Mouse (Mus musculus): ENCODE results near the gene A630095N17Rik. TPM values are rescaled to one million over a fixed set of nuclear protein-coding genes. Genes with fewer than 3 reads are reported as not detected.

The A630095N17Rik gene
- polyA plus RNA-seq, 2 experiments = not detected

- Histone ChIP-seq H3K9me3 (ENCODE audit: control insufficient read depth, low read length) (no peaks in the 10 kb centered on the region), H3K4me1 (ENCODE audit: control insufficient read depth, insufficient read depth, low read length) (peaks cover 13% of the 10 kb centered on the region), H3K36me3 (ENCODE audit: control insufficient read depth, insufficient read depth, low read length) (no peaks in the 10 kb centered on the region), H3K27ac (replicated peaks; ENCODE audit: low read depth, low read length) (no peak overlapping the region), H3K4me3 (replicated peaks; ENCODE audit: low read length) (no peak overlapping the region), H3K4me2 (replicated peaks; ENCODE audit: low read depth, low read length, severe bottlenecking) (no peak overlapping the region), H3K27me3 (ENCODE audit: control insufficient read depth, insufficient read depth, low read length) (peaks cover 32% of the 10 kb centered on the region), H3K9ac (ENCODE audit: low read depth, low read length, severe bottlenecking) (no peak overlapping the region)
- ATAC-seq (ENCODE audit: low FRiP score, low read depth) = no peak
- no peak for DNase-seq (ENCODE audit: low spot score)
- WGBS = 58% methylated on average over 3 of the region's 3 CpGs
- TF ChIP-seq POLR2A (IDR thresholded peaks at IDR 0.05; ENCODE audit: borderline replicate concordance, extremely low read depth, insufficient read depth, insufficient read length) = no peak
Measured at GRCm38 (mm10) chr1:75221538-75221937, 10.4 kb downstream of the A630095N17Rik start.

GRCm38 (mm10) chr1:75219531-75219930, 12.4 kb downstream of the A630095N17Rik start, which contains the start of gene Tuba4a:
TSS of gene Tuba4a (minus strand) at chr1:75219865.
- Histone ChIP-seq H3K4me2 (replicated peaks; ENCODE audit: low read depth, low read length, severe bottlenecking) (peak within 1 kb of the TSS; percentile 99), H3K4me3 (replicated peaks; ENCODE audit: low read length) (peak within 1 kb of the TSS; percentile 53), H3K9ac (ENCODE audit: low read depth, low read length, severe bottlenecking) (peak within 1 kb of the TSS; percentile 47), H3K27ac (replicated peaks; ENCODE audit: low read depth, low read length) (no peak within 1 kb of the TSS), H3K9me3 (ENCODE audit: control insufficient read depth, low read length) (no peaks in the 10 kb centered on the region), H3K36me3 (ENCODE audit: control insufficient read depth, insufficient read depth, low read length) (peaks cover 14% of the 10 kb centered on the region), H3K27me3 (ENCODE audit: control insufficient read depth, insufficient read depth, low read length) (peaks cover 32% of the 10 kb centered on the region), H3K4me1 (ENCODE audit: control insufficient read depth, insufficient read depth, low read length) (peaks cover 13% of the 10 kb centered on the region)
- no peak for TF ChIP-seq POLR2A (IDR thresholded peaks at IDR 0.05; ENCODE audit: borderline replicate concordance, extremely low read depth, insufficient read depth, insufficient read length)
- WGBS = under 1% methylated on average over 26 of the region's 34 CpGs
- peak; percentile 39; the same call in 1 of the 2 replicates for ATAC-seq (ENCODE audit: low FRiP score, low read depth)
- DNase-seq (ENCODE audit: low spot score) = no peak

GRCm38 (mm10) chr1:75219078-75219477, 12.8 kb downstream of the A630095N17Rik start:
- no peaks in the 10 kb centered on the region for H3K9me3 ChIP-seq (ENCODE audit: control insufficient read depth, low read length)
- peak; percentile 41; the same call in 1 of the 2 replicates for TF ChIP-seq POLR2A (IDR thresholded peaks at IDR 0.05; ENCODE audit: borderline replicate concordance, extremely low read depth, insufficient read depth, insufficient read length)
- WGBS = 0% methylated on average over 24 of the region's 24 CpGs
- peaks cover 19% of the 10 kb centered on the region for H3K36me3 ChIP-seq (ENCODE audit: control insufficient read depth, insufficient read depth, low read length)
- peak overlapping the region; percentile 47; the same call in 1 of the 2 replicates for H3K9ac ChIP-seq (ENCODE audit: low read depth, low read length, severe bottlenecking)
- peaks cover 32% of the 10 kb centered on the region for H3K27me3 ChIP-seq (ENCODE audit: control insufficient read depth, insufficient read depth, low read length)
- H3K27ac ChIP-seq (replicated peaks; ENCODE audit: low read depth, low read length) = no peak overlapping the region
- H3K4me3 ChIP-seq (replicated peaks; ENCODE audit: low read length) = peak overlapping the region; percentile 53
- peak overlapping the region; percentile 99 for H3K4me2 ChIP-seq (replicated peaks; ENCODE audit: low read depth, low read length, severe bottlenecking)
- ATAC-seq (ENCODE audit: low FRiP score, low read depth) = peak; percentile 88
- H3K4me1 ChIP-seq (ENCODE audit: control insufficient read depth, insufficient read depth, low read length) = peaks cover 13% of the 10 kb centered on the region
- DNase-seq (ENCODE audit: low spot score) = peak; percentile 72

GRCm38 (mm10) chr1:75218227-75219001, 13.5 kb downstream of the A630095N17Rik start:
- Histone ChIP-seq H3K4me1 (ENCODE audit: control insufficient read depth, insufficient read depth, low read length) (peaks cover 13% of the 10 kb centered on the region), H3K9ac (ENCODE audit: low read depth, low read length, severe bottlenecking) (peak overlapping the region; percentile 34), H3K36me3 (ENCODE audit: control insufficient read depth, insufficient read depth, low read length) (peaks cover 24% of the 10 kb centered on the region), H3K27ac (replicated peaks; ENCODE audit: low read depth, low read length) (no peak overlapping the region), H3K4me2 (replicated peaks; ENCODE audit: low read depth, low read length, severe bottlenecking) (peak overlapping the region; percentile 99), H3K27me3 (ENCODE audit: control insufficient read depth, insufficient read depth, low read length) (peaks cover 32% of the 10 kb centered on the region), H3K9me3 (ENCODE audit: control insufficient read depth, low read length) (no peaks in the 10 kb centered on the region), H3K4me3 (replicated peaks; ENCODE audit: low read length) (peak overlapping the region; percentile 53)
- ATAC-seq (ENCODE audit: low FRiP score, low read depth) (peak; percentile 60), DNase-seq (ENCODE audit: low spot score) (peak; percentile 31)
- WGBS = under 1% methylated on average over 37 of the region's 38 CpGs
- TF ChIP-seq POLR2A (IDR thresholded peaks at IDR 0.05; ENCODE audit: borderline replicate concordance, extremely low read depth, insufficient read depth, insufficient read length) = no peak

- no peak for DNase-seq (ENCODE audit: low spot score)
- WGBS = 2% methylated on average over 6 of the region's 6 CpGs
- no peak overlapping the region for H3K27ac ChIP-seq (replicated peaks; ENCODE audit: low read depth, low read length)
- peak overlapping the region; percentile 53 for H3K4me3 ChIP-seq (replicated peaks; ENCODE audit: low read length)
- H3K4me1 ChIP-seq (ENCODE audit: control insufficient read depth, insufficient read depth, low read length) = peaks cover 13% of the 10 kb centered on the region
- TF ChIP-seq POLR2A (IDR thresholded peaks at IDR 0.05; ENCODE audit: borderline replicate concordance, extremely low read depth, insufficient read depth, insufficient read length) = no peak
- peak overlapping the region; percentile 99 for H3K4me2 ChIP-seq (replicated peaks; ENCODE audit: low read depth, low read length, severe bottlenecking)
- ATAC-seq (ENCODE audit: low FRiP score, low read depth) = no peak
- peaks cover 32% of the 10 kb centered on the region for H3K27me3 ChIP-seq (ENCODE audit: control insufficient read depth, insufficient read depth, low read length)
- H3K36me3 ChIP-seq (ENCODE audit: control insufficient read depth, insufficient read depth, low read length) = peaks cover 30% of the 10 kb centered on the region
- H3K9ac ChIP-seq (ENCODE audit: low read depth, low read length, severe bottlenecking) = peak overlapping the region; percentile 34; the same call in 1 of the 2 replicates
- H3K9me3 ChIP-seq (ENCODE audit: control insufficient read depth, low read length) = no peaks in the 10 kb centered on the region
Measured at GRCm38 (mm10) chr1:75217893-75218226, 14.0 kb downstream of the A630095N17Rik start.

All from limb, embryonic 14.5 days (tissue).